Mouse (Mus musculus) embryonic fibroblast, embryonic 13.5 days (primary cell): ENCODE data around the gene Sppl3. TPM values are rescaled to one million over a fixed set of nuclear protein-coding genes. Genes with fewer than 3 reads are reported as not detected.

Experiments used
- H3K27ac ChIP-seq: 2 replicates; pipeline ENCODE4 v1.5.1; 2012; ENCODE audit warnings: low read length, control low read depth, inconsistent platforms; ENCODE audit not compliant: insufficient read depth
- H3K4me1 ChIP-seq: 2 replicates; pipeline ENCODE4 v1.6.1; 2011; ENCODE audit warnings: low read length; ENCODE audit not compliant: control insufficient read depth, insufficient read depth
- H3K4me3 ChIP-seq: 2 replicates; pipeline ENCODE4 v1.5.1; 2011; ENCODE audit warnings: mild to moderate bottlenecking, control low read depth, low read length; ENCODE audit not compliant: insufficient read depth
- CTCF ChIP-seq: IDR thresholded peaks from 2 replicates; pipeline ENCODE4 v1.5.1; 2011; ENCODE audit warnings: mild to moderate bottlenecking, control low read depth, low read length, moderate library complexity, borderline replicate concordance; ENCODE audit not compliant: insufficient read depth
- POLR2A ChIP-seq: IDR thresholded peaks from 2 replicates; pipeline ENCODE4 v1.6.1; 2011; ENCODE audit warnings: low read depth, mild to moderate bottlenecking, control low read depth, low read length, moderate library complexity
- polyA plus RNA-seq: library from polyadenylated mRNA; stranded (reverse); fragments of >200 nt; gene quantifications from 2 replicates; pipeline ENCODE4 v1.2.4, GENCODE M21; 2011; ENCODE audit warnings: low read depth; ENCODE audit not compliant: missing spikeins, insufficient read length

Sppl3 gene
- polyA plus RNA-seq, 1 experiment = 85.3 TPM

DNA sequence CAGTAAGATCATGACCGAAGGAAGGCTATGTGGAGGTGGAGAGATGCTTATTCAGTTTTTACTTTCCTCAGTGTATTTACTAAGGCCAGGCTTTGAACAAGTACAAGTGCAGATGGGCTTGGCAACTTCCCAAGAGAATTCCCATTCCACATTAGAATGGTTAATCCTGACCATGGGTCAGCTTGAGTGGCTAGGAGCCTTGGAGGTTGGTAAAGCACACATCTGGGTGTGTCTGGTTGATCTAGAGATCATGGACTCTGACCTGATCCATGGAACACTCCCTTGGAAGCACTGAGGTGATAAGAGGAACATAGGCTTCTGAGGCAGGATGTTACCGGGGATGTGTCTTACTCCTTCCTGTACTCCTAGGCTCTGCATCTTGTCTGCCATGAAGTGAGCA, 21.7 kb downstream of the Sppl3 start:
- no peak overlapping the region for H3K27ac ChIP-seq
- H3K4me3 ChIP-seq = no peak overlapping the region
- TF ChIP-seq CTCF (no peak), POLR2A (no peak)
- H3K4me1 ChIP-seq = no peaks in the 10 kb centered on the region

DNA sequence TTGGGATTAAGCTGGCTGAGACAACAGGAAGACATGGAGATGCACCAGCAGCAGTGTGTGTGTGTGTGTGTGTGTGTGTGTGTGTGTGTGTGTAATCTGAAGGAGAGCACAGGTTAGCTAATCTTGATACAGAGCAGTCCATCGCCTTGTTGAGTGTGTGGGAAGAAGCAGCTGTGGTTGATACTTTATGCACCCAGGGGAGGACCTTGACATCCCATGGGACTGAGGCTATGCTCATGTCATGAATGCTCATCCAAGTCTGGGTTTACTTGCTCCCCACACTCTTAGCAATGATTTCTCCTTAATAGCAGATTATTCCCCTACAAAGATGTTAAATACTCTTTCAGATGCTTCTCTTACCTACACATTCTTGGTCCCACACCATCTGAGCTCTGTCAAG, 24.3 kb downstream of the Sppl3 start:
- no peak overlapping the region for H3K27ac ChIP-seq
- H3K4me3 ChIP-seq = no peak overlapping the region
- TF ChIP-seq CTCF (no peak), POLR2A (no peak)
- H3K4me1 ChIP-seq = no peaks in the 10 kb centered on the region

DNA sequence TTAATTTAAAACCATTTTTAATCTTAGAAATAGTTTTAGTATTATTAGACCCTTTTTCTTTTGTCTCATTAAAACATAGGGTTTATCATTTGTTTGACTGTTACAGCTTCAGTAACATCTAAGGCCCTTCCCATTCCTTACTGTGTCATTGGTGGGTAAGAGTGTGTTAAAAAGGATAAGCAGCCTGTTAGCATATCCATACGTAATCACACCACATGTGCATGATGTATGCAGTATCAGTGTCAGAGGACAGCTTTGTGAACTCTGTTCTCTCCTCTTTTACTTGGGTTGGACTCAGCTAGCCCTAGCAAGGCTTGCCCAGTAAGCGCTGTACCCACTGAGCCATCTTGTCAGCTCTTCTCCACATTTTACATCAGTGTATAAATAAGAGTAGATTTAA, 26.2 kb downstream of the Sppl3 start:
- no peaks in the 10 kb centered on the region for H3K4me1 ChIP-seq
- H3K4me3 ChIP-seq = no peak overlapping the region
- TF ChIP-seq POLR2A (no peak), CTCF (no peak)
- H3K27ac ChIP-seq = no peak overlapping the region

DNA sequence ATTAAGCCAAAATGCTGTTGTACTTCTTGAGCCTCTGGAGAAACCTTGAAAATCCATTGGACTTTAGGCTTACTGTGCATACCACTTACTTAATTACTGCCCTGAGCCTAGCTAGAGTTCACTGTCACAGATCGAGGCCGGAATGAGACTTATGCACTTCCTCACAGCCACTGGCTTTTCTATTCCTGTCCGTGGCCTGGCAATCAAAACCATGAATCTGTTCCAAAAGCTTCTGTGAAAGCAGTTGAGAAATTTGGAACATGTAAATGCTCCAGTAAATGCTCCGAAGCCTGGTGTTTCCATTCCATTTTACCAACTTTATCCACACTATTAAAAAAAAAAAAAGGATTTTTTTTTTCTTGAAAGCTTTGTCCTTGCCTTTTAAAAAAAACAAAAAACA, 29.8 kb downstream of the Sppl3 start:
- no peak overlapping the region for H3K27ac ChIP-seq
- H3K4me1 ChIP-seq = no peaks in the 10 kb centered on the region
- no peak for TF ChIP-seq CTCF
- no peak for TF ChIP-seq POLR2A
- no peak overlapping the region for H3K4me3 ChIP-seq

DNA sequence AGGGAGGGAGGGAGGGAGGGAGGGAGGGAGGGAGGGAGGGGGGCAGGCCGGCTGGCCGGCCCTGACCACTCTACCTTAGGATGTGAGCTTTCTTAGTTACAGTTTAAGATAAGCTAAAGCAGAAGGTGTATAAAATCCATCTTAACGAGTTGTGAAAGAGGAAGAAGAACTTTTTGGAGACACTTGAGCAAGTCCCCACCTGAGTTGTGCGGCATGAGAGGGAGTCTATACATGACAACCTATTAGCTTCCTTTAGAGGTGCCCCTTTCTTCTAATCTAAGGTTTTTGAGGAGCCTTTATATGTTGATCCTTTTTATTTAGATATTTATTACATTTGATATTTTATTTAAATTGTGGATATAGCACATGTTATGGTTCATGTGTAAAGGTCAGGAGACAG, 32.7 kb downstream of the Sppl3 start:
- no peak overlapping the region for H3K4me3 ChIP-seq
- TF ChIP-seq CTCF (no peak), POLR2A (no peak)

DNA sequence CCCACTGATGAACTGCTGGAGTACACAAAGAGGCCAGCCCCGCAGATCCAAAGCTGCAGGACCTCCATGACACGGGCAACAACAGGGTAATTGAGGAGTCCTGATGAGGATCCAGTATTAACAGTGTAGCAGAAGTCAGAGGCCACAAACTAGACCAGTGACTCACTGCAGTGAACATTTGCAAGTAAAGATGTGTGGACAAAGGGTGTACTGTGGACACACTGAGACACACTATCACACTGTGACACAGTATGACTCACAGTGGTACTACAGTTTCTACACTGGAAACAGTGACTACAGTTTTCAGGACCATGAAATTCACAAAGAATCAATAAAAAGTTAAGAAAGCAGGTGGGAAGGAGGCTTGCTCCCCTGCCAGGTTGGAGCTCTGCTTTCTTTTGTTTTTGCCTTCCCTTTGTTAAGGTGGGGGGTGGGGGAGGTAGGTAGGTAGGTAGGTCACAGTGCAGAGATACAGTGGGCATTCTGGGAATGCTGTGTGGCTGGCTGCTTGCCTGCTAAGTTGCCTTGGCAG, 34.3 kb downstream of the Sppl3 start:
- Histone ChIP-seq H3K27ac (no peak overlapping the region), H3K4me1 (no peaks in the 10 kb centered on the region), H3K4me3 (no peak overlapping the region)
- TF ChIP-seq CTCF (no peak), POLR2A (no peak)

More for the DNA sequence above, 32.7 kb downstream of the Sppl3 start:
- no peaks in the 10 kb centered on the region for H3K4me1 ChIP-seq
- no peak overlapping the region for H3K27ac ChIP-seq

DNA sequence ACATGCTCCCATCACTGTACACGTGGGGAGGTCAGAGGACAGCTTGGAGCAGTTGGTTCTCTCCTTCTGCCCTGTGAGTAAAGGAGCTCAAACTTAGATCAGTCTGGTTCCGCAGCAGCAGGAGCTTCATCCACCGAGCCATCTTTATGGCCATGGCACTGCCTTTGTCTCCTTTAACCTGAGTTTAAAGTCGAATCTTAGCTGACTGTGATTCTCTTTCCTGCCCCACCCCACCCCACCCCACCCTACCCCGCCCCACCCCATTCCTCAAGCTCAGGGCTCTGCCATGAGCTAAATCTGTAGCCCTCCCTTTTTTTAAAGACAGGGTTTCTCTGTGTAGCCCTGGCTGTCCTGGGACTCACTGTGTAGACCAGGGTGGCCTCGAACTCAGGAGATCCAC, 38.8 kb downstream of the Sppl3 start:
- TF ChIP-seq POLR2A = no peak
- no peak overlapping the region for H3K27ac ChIP-seq
- H3K4me1 ChIP-seq = peaks cover 7% of the 10 kb centered on the region; the same call in 1 of the 2 replicates
- H3K4me3 ChIP-seq = no peak overlapping the region

DNA sequence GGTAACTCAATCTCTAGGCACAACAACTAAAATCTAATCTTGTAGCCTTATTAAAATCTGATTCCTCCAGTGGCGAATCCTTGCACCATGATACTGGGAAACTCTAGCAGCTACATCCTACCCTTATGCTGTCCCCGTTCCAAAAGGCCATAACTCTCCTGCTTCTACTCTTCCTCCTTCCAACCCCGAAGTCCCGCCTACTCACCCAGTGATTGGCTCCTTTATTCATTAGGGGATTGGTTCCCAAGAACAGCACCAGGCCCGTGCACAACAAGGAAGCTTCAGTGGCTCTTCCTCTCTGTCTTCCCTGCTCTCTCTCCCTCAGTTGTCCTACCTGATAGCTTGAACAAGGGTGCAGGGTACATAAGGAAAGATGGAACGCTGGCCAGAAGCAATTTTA, 39.8 kb downstream of the Sppl3 start:
- Histone ChIP-seq H3K27ac (no peak overlapping the region), H3K4me1 (peaks cover 7% of the 10 kb centered on the region; the same call in 1 of the 2 replicates)
- TF ChIP-seq CTCF (no peak), POLR2A (no peak)

DNA sequence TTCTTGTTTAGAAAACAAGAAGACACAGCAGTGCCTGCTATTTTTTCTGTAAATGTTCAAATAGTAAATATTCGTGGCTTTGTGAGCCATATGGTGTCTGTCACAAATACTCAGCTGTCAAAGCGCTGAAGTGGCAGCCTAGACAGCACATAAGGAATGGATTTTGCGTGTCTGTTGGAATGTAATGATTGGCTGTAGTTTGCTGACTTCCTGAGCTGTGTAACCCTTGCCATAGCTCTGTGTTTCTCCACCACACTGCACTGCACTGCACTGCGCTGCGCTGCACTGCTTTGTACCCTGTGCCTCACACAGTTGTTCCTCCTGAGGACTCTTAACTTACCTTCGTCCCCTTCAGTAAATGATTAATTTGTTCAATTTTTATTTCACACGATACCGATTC, 41.6 kb downstream of the Sppl3 start:
- Histone ChIP-seq H3K27ac (no peak overlapping the region), H3K4me3 (no peak overlapping the region), H3K4me1 (peaks cover 7% of the 10 kb centered on the region; the same call in 1 of the 2 replicates)
- TF ChIP-seq POLR2A = no peak

More for the DNA sequence above, 39.8 kb downstream of the Sppl3 start:
- H3K4me3 ChIP-seq = no peak overlapping the region

DNA sequence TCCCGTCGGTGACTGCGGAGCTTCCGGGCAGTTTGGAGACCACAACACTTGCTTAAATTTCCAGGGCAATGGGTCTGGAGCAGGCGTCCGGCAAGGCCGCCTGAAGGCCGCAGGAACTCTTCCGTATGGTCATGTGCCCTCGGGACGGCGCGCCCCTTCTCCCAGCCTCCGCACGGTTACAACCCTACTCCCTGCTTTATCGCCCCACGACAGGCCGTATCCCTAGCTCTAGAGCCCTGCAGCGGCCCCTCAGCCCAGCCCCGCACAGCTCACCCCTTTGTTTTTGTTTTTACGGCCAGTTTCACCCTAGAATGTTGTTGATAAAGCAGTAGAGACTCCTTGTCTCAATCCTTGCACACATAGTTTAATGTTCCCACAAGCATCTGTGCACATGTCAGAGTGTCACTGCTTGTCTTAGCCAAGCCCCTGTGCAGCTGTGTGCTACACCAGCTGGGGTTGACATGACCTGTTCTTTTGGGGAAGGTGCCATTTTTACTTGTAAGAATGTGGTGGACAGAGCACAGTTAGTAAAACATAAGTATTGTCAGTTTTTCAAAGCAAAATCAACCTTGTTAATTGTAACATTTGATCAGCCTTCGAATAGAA, 43.0 kb downstream of the Sppl3 start:
- no peak for TF ChIP-seq POLR2A
- no peak for TF ChIP-seq CTCF
- no peak overlapping the region for H3K27ac ChIP-seq
- no peak overlapping the region for H3K4me3 ChIP-seq
- H3K4me1 ChIP-seq = peaks cover 7% of the 10 kb centered on the region; the same call in 1 of the 2 replicates

DNA sequence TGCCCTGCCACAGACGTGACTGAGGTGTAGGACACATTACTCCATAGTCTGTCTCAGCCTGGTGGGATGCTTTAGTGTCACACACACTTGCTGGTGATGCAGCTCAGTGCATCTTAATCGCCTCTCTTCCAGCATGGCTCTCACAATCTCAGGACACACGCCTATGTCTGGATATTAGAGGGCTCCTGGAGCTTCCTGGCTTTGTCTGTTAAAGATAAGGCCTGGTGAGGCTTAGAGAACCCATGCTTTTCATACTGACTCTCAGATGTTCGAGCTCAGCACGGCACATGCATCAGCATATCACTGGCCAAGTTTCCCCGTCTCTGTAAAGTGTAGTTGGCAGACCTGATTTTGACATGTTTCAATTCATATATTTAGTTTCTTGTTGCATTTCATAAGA, 44.5 kb downstream of the Sppl3 start:
- no peak overlapping the region for H3K4me3 ChIP-seq
- H3K4me1 ChIP-seq = peaks cover 7% of the 10 kb centered on the region; the same call in 1 of the 2 replicates
- TF ChIP-seq CTCF (no peak), POLR2A (no peak)
- no peak overlapping the region for H3K27ac ChIP-seq
